Mouse (Mus musculus) midbrain, embryonic 10.5 days (tissue): Measurements from ENCODE around the gene Ublcp1. TPM values are rescaled to one million over a fixed set of nuclear protein-coding genes. Genes with fewer than 3 reads are reported as not detected.

Experiments used
- DNase-seq: peaks from one replicate; pipeline ENCODE4 v3.0.0-alpha.2; 2017; ENCODE audit warnings: low spot score
- H3K27ac ChIP-seq: fragments of 300-500 bp; sonication (generic); replicated peaks from 2 replicates; pipeline ENCODE4 v1.5.1; 2016; ENCODE audit warnings: mild to moderate bottlenecking
- H3K27me3 ChIP-seq: fragments of 300-500 bp; sonication (generic); 2 replicates; pipeline ENCODE4 v1.6.1; 2016; ENCODE audit warnings: low read depth, mild to moderate bottlenecking; ENCODE audit not compliant: poor library complexity, severe bottlenecking
- H3K36me3 ChIP-seq: fragments of 300-500 bp; sonication (generic); 2 replicates; pipeline ENCODE4 v1.6.1; 2016; ENCODE audit warnings: mild to moderate bottlenecking, moderate library complexity
- H3K4me1 ChIP-seq: fragments of 300-500 bp; sonication (generic); 2 replicates; pipeline ENCODE4 v1.6.1; 2016
- H3K4me3 ChIP-seq: fragments of 300-500 bp; sonication (generic); 2 replicates; pipeline ENCODE4 v1.5.1; 2016; ENCODE audit warnings: mild to moderate bottlenecking, moderate library complexity
- H3K9me3 ChIP-seq: fragments of 300-500 bp; sonication (generic); replicated peaks from 2 replicates; pipeline ENCODE4 v1.6.1; 2016; ENCODE audit warnings: mild to moderate bottlenecking
- WGBS: fragments of 180-500 bp; shearing (Covaris S2); methylation state at CpG from one replicate; pipeline ENCODE4 v1.1.7; 2016; 5-methylcytosine and 5-hydroxymethylcytosine counted together
- polyA plus RNA-seq: library from polyadenylated mRNA; unstranded; fragments of >200 nt; fragmentation: Nextera tagmentation; extraction: Ambion mirVana; gene quantifications from 2 replicates; pipeline ENCODE4 v1.2.1, GENCODE M21; 2016

The Ublcp1 gene
- polyA plus RNA-seq, 1 experiment from 2014 or later: 72.3 TPM

DNA sequence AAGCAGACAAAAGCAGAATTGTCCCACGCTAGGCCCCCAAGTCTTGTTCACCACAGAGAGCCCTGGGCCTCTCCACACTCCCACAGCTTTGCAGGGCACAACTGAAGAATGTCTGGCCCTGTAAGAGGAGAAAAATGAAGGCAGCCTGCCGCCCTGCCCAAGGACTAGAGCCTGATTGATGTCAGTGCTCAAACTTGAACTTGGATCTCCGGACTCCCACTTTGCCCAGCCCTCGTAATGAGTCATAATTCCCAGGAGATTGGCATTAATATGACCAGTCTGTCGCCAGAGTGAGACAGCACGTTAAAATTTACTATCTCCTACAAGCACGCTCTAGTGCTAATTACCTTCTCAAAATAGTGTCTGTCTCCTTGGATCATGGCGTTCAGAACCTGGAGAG is 45.3 kb downstream of the Ublcp1 start:
- no peak for DNase-seq
- WGBS: 90% methylated on average over 8 of the region's 8 CpGs
- no peak overlapping the region for H3K4me3 ChIP-seq

DNA sequence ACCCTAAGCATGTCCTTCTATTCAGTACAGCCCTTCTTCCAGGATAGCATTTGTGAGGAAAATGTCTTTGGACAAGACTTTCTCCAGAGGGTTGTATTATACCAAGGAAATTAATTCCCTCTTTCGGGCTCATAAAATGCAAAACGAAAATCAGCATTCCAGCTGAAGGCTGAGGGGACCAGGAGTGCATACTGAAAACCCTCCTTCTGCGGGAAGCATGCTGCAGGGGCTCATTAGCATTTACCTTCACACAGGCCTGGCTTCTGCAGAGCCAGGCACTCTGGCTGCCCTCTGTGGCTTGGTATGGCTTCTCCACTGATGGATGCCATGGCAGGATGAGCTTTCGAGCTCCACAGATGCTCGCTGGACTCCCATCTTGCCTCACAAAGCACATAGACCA is 46.3 kb downstream of the Ublcp1 start:
- H3K27ac ChIP-seq: no peak overlapping the region
- H3K27me3 ChIP-seq: no peaks in the 10 kb centered on the region
- no peak for DNase-seq
- no peaks in the 10 kb centered on the region for H3K9me3 ChIP-seq
- no peaks in the 10 kb centered on the region for H3K4me1 ChIP-seq
- no peak overlapping the region for H3K4me3 ChIP-seq
- WGBS: 75% methylated on average over 5 of the region's 5 CpGs
- no peaks in the 10 kb centered on the region for H3K36me3 ChIP-seq

More for the DNA sequence above, 45.3 kb downstream of the Ublcp1 start:
- H3K27me3 ChIP-seq: no peaks in the 10 kb centered on the region
- H3K36me3 ChIP-seq: no peaks in the 10 kb centered on the region
- no peak overlapping the region for H3K27ac ChIP-seq
- H3K9me3 ChIP-seq: no peaks in the 10 kb centered on the region
- no peaks in the 10 kb centered on the region for H3K4me1 ChIP-seq

DNA sequence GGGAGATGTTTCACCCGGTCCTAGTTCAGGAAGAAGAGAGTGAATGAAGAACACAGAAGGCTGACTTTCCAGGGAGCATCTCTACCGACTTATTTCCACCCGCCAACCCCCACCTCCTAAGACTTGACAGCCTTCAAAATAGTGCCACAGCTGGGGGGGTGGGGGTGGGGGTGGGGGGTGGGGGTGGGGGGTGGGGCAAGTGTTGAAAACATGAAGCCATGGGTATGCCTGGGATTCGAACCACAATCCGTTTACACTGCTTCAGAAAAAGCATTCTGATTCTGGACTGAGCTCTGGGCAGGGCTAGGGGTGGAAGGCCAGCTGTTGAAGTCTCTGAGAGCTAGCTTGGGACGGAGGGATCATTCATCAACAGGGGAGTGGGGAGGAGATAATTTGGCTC is 47.0 kb downstream of the Ublcp1 start:
- WGBS: 59% methylated on average over 6 of the region's 6 CpGs
- no peaks in the 10 kb centered on the region for H3K9me3 ChIP-seq
- H3K27ac ChIP-seq: no peak overlapping the region
- no peaks in the 10 kb centered on the region for H3K4me1 ChIP-seq
- no peak overlapping the region for H3K4me3 ChIP-seq
- no peaks in the 10 kb centered on the region for H3K36me3 ChIP-seq
- no peaks in the 10 kb centered on the region for H3K27me3 ChIP-seq
- no peak for DNase-seq

DNA sequence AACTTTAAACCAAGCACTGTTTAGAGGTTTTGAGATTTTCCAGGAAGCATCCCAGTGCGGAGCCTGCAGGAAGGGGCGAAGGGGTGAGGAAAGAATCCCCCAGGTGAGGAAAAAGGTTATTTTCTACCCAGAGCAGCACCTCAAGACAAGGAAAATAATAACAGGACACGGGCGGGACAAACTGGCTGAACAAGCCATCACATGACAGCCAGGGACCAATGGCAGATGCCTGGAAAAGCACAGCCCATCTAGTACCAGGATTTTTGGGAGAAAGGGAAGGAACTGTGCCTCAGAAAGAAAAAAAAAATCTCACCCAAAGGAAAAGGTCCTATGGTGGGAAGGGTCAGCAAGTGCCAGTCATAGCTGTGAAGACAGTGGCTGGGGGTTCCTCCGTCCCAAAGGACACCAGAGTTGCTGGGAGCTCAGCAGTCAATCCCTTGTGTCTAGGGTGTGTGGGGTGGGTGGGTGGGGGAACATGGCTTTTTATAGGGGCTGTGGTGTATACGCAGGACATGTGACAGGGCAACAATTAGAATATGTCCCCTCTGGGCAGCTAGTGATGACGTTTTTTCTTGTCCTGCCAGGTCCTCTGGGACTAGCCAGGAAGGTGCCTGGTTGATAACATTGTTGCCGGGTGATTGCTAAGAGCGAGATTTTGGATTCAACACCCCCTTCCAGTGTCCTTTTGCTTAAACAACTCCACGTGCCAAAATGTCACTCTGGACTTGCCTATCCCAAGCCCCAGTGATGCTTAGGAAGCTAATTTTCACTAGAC is 47.8 kb downstream of the Ublcp1 start:
- Histone ChIP-seq H3K9me3 (no peaks in the 10 kb centered on the region), H3K36me3 (no peaks in the 10 kb centered on the region), H3K4me1 (no peaks in the 10 kb centered on the region), H3K27ac (no peak overlapping the region), H3K4me3 (no peak overlapping the region), H3K27me3 (no peaks in the 10 kb centered on the region)
- DNase-seq: no peak
- 79% methylated on average over 10 of the region's 10 CpGs for WGBS

DNA sequence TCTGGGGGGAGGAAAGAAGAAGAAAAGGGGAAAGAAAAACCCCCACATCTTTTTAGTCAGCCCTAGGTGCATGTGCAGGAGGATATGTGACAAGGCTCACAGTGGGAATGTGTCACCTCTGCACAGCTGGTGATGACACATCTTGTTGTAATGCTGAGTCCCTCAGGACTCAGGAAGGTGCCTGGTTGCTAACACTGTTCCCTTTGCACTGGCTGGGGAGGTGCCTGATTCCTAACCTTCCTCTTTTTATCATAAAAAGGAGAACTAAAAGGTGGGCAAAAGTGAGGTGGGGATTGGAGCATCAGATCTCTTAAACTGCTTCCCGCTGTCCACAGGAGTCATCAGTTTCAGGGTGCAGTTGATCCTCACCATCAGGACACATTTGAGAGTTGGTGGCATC is 52.9 kb downstream of the Ublcp1 start:
- DNase-seq: no peak
- H3K4me3 ChIP-seq: no peak overlapping the region
- no peak overlapping the region for H3K27ac ChIP-seq
- no peaks in the 10 kb centered on the region for H3K4me1 ChIP-seq
- no peaks in the 10 kb centered on the region for H3K9me3 ChIP-seq
- H3K27me3 ChIP-seq: no peaks in the 10 kb centered on the region
- no peaks in the 10 kb centered on the region for H3K36me3 ChIP-seq
- 70% methylated on average over 1 of the region's 1 CpGs for WGBS

DNA sequence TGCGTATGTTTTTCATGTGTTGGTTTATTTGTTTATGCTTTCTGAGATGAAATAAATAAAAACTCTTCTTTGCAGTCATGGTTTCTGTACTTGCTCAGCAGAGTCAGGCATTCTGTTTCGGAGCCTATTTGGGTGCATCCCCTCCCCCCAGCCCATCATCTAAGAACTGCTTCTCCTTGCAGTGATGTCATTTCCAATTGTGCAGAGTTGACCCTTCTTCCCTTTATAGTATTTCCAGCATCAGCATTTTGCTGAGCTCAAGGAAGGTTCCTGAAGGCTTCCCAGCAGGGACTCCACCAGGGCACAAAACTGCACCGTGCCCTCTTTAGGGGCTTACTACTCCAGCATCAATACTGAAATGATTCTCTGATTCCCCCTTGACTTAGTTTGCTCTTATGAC is 55.7 kb downstream of the Ublcp1 start:
- 89% methylated on average over 3 of the region's 3 CpGs for WGBS

DNA sequence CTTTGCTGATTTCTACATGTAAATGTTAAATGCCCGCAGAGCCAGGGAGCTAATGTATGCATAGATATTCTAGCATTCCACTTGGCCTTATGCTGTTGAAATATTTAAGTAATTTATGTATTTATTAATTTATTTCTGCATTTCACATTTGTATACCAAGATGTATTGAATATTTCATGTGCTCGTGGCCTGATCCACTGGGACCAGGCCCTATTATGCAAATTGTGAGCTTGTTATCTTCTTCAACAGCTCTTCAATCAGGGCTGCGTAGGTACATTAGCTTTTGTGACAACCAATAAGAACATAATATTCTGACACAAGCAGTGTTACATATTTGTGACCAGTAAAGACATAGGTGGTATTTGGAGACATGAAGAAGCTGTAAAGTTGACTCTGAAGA is 56.9 kb downstream of the Ublcp1 start:
- Histone ChIP-seq H3K27ac (no peak overlapping the region), H3K4me1 (no peaks in the 10 kb centered on the region; the same call in 1 of the 2 replicates), H3K4me3 (no peak overlapping the region), H3K27me3 (peaks cover 25% of the 10 kb centered on the region), H3K9me3 (no peaks in the 10 kb centered on the region), H3K36me3 (no peaks in the 10 kb centered on the region)
- no peak for DNase-seq
- WGBS: 84% methylated on average over 3 of the region's 3 CpGs

More for the DNA sequence above, 55.7 kb downstream of the Ublcp1 start:
- Histone ChIP-seq H3K4me1 (no peaks in the 10 kb centered on the region), H3K4me3 (no peak overlapping the region), H3K9me3 (no peaks in the 10 kb centered on the region), H3K27me3 (peaks cover 15% of the 10 kb centered on the region), H3K36me3 (no peaks in the 10 kb centered on the region), H3K27ac (no peak overlapping the region)
- DNase-seq: no peak

DNA sequence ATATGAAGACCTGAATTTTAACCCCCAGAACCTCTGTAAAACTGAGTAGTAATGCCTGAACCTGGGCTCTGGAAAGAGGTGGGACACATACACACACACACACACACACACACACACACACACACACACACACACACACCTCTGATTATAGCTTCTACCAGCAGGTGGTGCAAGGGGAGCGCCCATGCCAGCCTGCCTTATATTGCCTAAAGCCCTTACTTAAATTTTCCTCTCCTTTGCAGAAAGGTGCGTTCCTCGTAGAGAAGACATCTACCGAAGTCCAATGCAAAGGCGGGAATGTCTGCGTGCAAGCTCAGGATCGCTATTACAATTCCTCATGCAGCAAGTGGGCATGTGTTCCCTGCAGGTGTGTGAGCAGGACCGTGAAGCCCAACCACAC is 58.0 kb downstream of the Ublcp1 start:
- Histone ChIP-seq H3K4me3 (no peak overlapping the region), H3K36me3 (no peaks in the 10 kb centered on the region), H3K9me3 (no peaks in the 10 kb centered on the region), H3K27me3 (peaks cover 34% of the 10 kb centered on the region), H3K4me1 (no peaks in the 10 kb centered on the region; the same call in 1 of the 2 replicates), H3K27ac (no peak overlapping the region)
- DNase-seq: no peak
- 88% methylated on average over 8 of the region's 8 CpGs for WGBS

DNA sequence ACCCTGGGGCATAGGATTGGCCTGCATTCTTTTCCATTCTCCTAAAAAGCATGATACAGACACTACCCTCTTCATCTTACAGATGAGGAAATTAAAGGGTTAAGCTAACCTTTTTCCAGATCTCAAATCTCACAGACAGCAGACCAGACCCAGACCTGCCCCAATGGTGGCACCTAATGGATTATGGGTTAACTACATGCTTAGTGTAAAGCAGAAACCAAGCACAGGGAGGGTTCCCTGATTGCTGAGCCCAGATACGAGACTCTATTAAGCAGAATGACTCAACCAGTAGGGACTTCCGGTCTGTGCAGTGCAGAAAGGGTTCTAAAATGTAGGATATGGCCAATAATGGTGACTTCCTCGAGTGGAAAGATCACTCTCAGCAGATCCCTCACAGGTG is 59.9 kb downstream of the Ublcp1 start:
- WGBS: 75% methylated on average over 3 of the region's 3 CpGs
- DNase-seq: no peak
- H3K36me3 ChIP-seq: no peaks in the 10 kb centered on the region
- no peak overlapping the region for H3K4me3 ChIP-seq
- H3K4me1 ChIP-seq: peaks cover 12% of the 10 kb centered on the region
- no peaks in the 10 kb centered on the region for H3K9me3 ChIP-seq
- peaks cover 40% of the 10 kb centered on the region for H3K27me3 ChIP-seq
- H3K27ac ChIP-seq: no peak overlapping the region

DNA sequence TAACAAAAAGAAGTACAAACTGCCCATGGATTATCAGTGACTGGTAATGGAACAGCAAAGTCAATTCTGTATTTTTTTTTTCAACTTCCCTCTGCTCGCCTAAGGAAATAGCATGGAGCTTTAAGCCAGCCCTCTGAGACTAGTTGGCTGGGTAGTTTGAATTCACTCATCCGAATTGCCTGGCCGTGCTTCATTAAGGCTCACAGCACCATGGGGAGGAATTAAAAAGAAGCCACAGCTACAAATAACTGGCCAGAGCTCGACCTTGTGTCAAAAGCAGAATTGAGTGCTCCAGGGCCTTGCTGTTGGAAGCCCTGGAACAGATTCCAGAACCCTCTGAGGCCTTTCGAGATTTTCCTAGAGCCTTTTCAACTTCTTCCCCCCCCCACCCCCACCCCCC is 61.7 kb downstream of the Ublcp1 start:
- DNase-seq: no peak
- H3K4me1 ChIP-seq: peaks cover 14% of the 10 kb centered on the region

DNA sequence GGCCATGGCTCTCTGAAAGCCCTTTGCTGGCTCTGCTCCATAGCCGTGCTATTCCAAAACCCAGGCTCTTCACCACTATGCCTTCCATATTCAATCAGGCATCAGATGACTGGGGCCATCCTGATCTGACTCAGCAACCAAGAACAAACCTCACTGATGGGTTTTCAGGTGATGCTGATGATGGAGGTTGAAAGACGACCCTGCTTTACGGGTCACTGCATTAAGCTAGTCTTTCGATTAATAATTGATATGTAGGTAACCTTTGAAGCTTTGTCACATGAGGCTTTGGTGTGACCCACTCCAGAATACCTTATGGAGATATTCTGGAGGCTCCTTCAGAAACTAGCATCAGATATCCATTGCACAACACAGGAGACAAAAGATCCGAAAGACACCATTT is 63.8 kb downstream of the Ublcp1 start:
- Histone ChIP-seq H3K9me3 (no peaks in the 10 kb centered on the region), H3K4me3 (no peak overlapping the region), H3K36me3 (no peaks in the 10 kb centered on the region), H3K27me3 (peaks cover 74% of the 10 kb centered on the region), H3K27ac (no peak overlapping the region), H3K4me1 (peaks cover 14% of the 10 kb centered on the region)
- no peak for DNase-seq
- 59% methylated on average over 5 of the region's 5 CpGs for WGBS

More for the DNA sequence above, 61.7 kb downstream of the Ublcp1 start:
- Histone ChIP-seq H3K9me3 (no peaks in the 10 kb centered on the region), H3K4me3 (no peak overlapping the region), H3K36me3 (no peaks in the 10 kb centered on the region), H3K27ac (no peak overlapping the region), H3K27me3 (peaks cover 52% of the 10 kb centered on the region)
- WGBS: 31% methylated on average over 5 of the region's 5 CpGs

DNA sequence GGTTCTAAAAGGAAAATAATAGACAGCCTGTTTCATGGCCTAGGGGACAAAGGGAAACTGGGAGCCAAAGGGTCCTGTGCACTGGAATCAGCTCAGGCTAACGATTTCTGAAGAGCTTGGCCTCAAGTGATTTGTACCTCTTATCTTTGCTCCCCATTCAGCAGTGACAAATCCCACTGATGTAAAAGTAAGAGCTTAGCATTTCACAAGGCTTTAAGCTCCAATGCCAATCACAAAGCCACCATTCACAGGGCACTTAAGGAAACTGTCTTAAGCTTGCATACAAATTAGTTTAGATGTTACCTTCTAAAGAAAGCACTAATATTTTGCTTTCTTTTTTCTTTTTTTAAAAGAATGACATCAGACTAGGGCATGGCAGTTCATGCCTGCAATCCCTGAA is 64.3 kb downstream of the Ublcp1 start:
- H3K4me1 ChIP-seq: peaks cover 14% of the 10 kb centered on the region
- no peak for DNase-seq
- H3K4me3 ChIP-seq: no peak overlapping the region
- no peaks in the 10 kb centered on the region for H3K9me3 ChIP-seq
- H3K36me3 ChIP-seq: no peaks in the 10 kb centered on the region
- H3K27ac ChIP-seq: no peak overlapping the region; the same call in 1 of the 2 replicates
- 5% methylated on average over 1 of the region's 1 CpGs for WGBS
- peaks cover 75% of the 10 kb centered on the region for H3K27me3 ChIP-seq

DNA sequence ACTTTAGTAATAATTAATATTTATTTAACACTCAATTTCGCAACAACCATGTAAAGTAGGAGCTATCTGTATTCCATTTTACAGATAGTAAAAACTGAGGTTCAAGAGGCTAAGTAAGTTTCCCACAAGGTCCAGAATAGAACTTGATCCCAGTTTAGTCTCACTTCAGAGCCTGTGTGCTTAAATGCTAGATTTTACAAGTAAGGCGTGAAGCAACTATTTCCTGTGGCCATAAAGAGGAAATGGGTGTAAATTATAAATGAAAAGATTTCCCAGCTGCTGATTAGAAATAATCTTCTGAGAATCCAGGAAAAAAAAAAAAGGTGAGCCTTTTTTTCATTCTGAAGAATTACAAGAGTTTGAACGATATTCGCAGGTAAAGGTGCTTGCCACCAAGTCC is 65.2 kb downstream of the Ublcp1 start:
- H3K4me3 ChIP-seq: no peak overlapping the region
- no peaks in the 10 kb centered on the region for H3K9me3 ChIP-seq
- peaks cover 14% of the 10 kb centered on the region for H3K4me1 ChIP-seq
- H3K36me3 ChIP-seq: no peaks in the 10 kb centered on the region
- DNase-seq: no peak
- WGBS: 92% methylated on average over 4 of the region's 4 CpGs
- H3K27me3 ChIP-seq: peaks cover 75% of the 10 kb centered on the region
- no peak overlapping the region for H3K27ac ChIP-seq
